Mouse (Mus musculus): ENCODE data around the gene Samd9l. TPM values are rescaled to one million over a fixed set of nuclear protein-coding genes. Genes with fewer than 3 reads are reported as not detected.
"Not testable (repeated sequence)": the region's sequence is repeated elsewhere in the genome, so short reads cannot be mapped to it uniquely, and the experiment has no call there.

Gene Samd9l
- total RNA-seq, 2 experiments from 2014 or later = 3.7 to 3.9 TPM

DNA sequence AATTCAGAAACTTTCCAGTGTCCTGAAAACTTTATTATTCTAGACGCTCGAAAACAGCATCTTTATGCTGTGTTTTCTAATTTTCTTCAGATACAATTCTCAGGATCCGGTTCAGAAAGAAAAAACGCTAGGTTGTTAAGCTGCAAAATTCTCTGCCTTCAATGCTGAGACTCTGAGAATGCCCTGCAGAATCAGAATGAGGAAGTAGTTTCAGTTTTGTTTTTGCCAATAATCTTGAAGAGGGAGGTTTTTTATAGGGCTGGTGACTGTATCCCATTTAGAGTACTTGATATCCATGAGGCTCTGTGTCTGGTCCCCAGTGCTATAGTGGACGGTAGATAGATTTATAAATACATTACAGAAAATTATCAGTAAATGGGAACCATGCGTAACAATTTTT, 12.8 kb downstream of the Samd9l start:
- H3K4me3 ChIP-seq = no peak overlapping the region
- no peak for TF ChIP-seq CTCF (IDR thresholded peaks at IDR 0.05)
- no peak for DNase-seq (ENCODE audit: extremely low spot score in 1 of 2, low spot score in 2 of 2)
- intact Hi-C loops (cut with DNase I) = no loop called here
- no peak overlapping the region for H3K27ac ChIP-seq

DNA sequence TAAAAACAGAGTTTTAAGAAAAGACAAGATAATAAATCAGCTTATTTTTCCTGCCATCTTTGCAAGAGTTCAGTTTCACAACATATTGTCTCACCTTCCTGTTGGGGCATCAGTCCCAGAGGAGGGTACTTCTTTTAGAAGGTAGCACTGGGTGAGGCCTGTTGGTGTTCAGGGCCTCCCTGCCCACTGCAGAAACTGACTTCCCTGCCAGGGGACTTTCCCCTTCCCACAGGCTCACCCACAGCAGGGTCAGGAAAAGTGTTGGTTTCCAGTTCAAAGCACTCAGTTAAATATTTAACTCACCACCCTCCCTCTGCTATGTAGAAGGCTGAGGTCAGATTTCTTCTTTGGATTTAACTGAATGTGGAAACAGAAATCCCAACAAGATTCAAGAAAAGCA, 14.6 kb downstream of the Samd9l start:
- DNase-seq (ENCODE audit: extremely low spot score in 1 of 2, low spot score in 2 of 2); H3K4me3 ChIP-seq; intact Hi-C loops (cut with DNase I); H3K27ac ChIP-seq: not testable (repeated sequence)

DNA sequence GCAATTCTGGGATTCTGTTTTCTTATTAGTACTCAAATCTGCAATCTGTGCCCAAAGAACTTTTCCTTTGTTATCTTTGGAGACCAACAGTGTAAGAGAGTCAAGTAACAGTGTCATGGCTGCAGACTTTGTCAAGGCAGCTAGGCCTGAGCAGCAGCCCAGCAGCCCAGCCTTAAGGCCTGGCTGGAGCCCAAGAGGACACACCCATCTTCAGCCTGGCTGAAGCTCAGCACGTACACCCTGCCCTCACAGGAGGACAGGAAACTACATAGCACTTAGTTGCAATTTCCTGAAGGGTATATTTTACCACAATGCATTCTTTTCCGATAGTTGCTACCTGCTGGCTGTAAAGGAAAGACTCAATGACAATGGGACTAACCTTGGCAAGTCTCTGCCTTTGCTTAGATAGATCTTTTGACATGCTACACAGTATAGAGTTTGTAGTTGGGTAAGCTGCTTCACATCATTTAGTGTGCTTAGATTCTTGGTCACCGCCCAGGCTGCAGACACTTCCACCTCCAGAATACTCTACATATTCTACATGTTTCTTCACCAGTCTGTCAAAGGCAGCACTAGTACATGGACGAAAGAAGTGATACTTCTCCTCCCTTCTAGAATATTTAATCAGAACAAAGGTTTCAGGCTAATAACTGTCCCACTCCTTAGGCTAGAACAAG, 15.1 kb downstream of the Samd9l start:
- H3K27ac ChIP-seq; intact Hi-C loops (cut with DNase I); DNase-seq (ENCODE audit: extremely low spot score in 1 of 2, low spot score in 2 of 2); H3K4me3 ChIP-seq: not testable (repeated sequence)

DNA sequence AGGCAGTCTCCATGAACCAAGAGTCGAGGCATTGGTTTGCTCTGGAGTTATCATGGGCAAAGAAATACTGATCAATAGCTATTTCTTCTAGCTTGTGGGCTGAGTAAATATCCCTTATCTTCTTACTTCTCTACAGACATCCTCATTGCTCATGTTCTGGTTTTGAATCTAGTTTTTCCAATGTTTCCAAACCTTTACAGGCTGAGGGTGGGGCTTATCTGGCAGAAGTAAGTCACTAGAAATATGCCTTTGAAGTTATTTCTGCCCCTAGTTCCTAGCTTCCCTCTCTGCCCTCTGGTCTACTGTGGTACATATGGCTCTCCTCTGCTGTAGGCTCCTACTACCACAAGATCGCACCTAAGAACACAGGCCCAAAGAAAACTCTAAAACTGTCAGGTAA, 20.2 kb downstream of the Samd9l start:
- Histone ChIP-seq H3K4me3 (no peak overlapping the region), H3K27ac (no peak overlapping the region)
- DNase-seq (ENCODE audit: extremely low spot score in 1 of 2, low spot score in 2 of 2) = no peak
- TF ChIP-seq CTCF (IDR thresholded peaks at IDR 0.05) = no peak
- intact Hi-C loops (cut with DNase I) = no loop called here

GRCm38 (mm10) chr6:3376687-3377086, 22.7 kb downstream of the Samd9l start:
- Histone ChIP-seq H3K4me3 (no peak overlapping the region), H3K27ac (no peak overlapping the region)
- no peak for DNase-seq (ENCODE audit: extremely low spot score in 1 of 2, low spot score in 2 of 2)
- intact Hi-C loops (cut with DNase I) = no loop called here
- no peak for TF ChIP-seq CTCF (IDR thresholded peaks at IDR 0.05)

DNA sequence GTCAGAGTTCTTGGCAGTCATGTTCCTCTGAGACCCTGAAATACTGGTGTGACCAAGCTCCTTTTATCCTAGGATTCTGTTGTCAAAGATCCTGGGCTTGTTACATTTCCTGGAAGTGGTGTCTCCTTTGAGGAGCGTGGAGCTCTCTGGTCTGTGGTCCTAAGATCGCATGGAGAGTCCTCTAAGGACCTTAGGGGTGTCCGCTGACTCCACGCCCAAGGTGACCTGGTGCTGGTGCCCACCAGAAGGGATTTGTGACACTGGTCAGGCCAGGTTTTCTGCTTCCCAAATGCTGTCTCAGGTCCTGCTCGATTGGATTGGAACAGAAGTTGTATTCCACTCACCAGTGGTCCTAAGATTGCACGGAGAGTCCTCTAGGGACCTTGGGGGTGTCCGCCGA, 29.8 kb downstream of the Samd9l start:
- TF ChIP-seq CTCF (IDR thresholded peaks at IDR 0.05) = no peak
- no peak for DNase-seq (ENCODE audit: extremely low spot score in 1 of 2, low spot score in 2 of 2)
- no peak overlapping the region for H3K4me3 ChIP-seq
- H3K27ac ChIP-seq = no peak overlapping the region
- intact Hi-C loops (cut with DNase I) = no loop called here

GRCm38 (mm10) chr6:3365609-3366008, 33.8 kb downstream of the Samd9l start:
- H3K27ac ChIP-seq; H3K4me3 ChIP-seq; intact Hi-C loops (cut with DNase I); DNase-seq (ENCODE audit: extremely low spot score in 1 of 2, low spot score in 2 of 2): not testable (repeated sequence)

DNA sequence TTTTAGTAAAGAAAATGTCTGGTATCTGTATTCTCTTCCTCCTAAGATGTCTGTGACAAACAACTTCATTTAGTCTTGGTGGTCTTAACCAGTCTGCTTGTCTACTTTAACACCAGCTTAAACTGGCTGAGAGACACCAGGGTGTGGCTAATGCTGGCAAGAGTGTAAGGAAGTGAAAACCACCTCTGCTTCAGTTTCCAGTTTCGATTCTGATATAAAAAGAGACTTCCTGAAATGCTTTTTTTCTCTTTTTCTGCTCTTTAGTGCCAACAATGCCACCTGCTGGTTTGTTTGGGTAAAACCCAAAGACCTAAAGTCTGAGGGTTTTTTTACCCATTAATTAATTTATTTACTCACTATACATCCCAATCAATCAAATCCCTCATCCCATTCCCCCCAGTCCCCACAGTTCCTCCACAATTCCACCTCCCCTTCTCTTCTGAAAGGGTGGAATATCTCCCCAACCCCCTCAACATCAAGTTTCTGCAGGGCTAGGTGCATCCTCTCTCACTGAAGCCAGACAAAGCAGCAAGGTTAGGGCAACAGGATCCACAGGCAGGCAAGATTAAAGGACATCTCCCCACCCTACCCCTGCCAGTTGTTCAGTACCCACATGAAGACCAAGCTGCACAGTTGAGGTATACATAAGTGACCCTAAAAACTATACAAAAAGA, 53.3 kb downstream of the Samd9l start:
- H3K27ac ChIP-seq; intact Hi-C loops (cut with DNase I): not testable (repeated sequence)
- TF ChIP-seq CTCF (IDR thresholded peaks at IDR 0.05) = peak; percentile 59
- 0 out of 2 replicates have a peak overlapping the region, but pooled peaks have one; percentile 19 for H3K4me3 ChIP-seq
- peak; percentile 13 for DNase-seq (ENCODE audit: extremely low spot score in 1 of 2, low spot score in 2 of 2)

- H3K27ac ChIP-seq; DNase-seq (ENCODE audit: extremely low spot score in 1 of 2, low spot score in 2 of 2); H3K4me3 ChIP-seq; intact Hi-C loops (cut with DNase I): not testable (repeated sequence)
These were observed 54.2 kb downstream of the Samd9l start for GRCm38 (mm10) chr6:3345043-3345639.

DNA sequence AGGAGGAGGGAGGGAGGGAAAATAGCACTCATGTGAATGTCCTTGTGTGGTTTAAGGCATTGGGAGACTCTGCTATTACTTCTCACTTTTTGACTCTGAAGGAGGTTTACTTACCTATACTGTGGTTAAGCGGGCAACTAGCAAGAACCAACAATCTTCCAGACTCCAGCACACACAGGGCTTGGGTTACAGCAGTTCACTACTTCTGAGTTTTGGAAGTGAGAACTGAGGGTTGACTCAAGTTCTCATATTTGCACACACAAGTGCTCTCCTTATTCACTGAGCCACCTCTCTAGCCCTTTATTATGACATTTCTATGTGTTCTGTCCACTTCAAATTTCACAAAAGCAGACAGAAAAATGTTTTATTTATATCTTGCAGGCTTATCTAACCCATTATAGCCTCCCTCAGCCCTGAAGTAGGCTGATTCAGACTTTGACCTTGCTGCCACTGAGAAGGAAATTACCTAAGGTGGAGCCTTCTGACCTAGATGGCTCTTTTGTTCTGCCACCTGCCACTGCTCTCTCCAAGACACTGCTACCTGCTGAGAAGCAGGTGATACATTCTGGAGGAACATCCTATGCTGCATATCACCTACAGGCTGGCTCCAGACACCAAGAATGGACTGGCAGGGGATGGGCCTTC, 55.6 kb downstream of the Samd9l start:
- intact Hi-C loops (cut with DNase I); DNase-seq (ENCODE audit: extremely low spot score in 1 of 2, low spot score in 2 of 2): not testable (repeated sequence)

GRCm38 (mm10) chr6:3341479-3341878, 57.9 kb downstream of the Samd9l start:
- H3K27ac ChIP-seq = no peak overlapping the region
- H3K4me3 ChIP-seq = no peak overlapping the region
- TF ChIP-seq CTCF (IDR thresholded peaks at IDR 0.05) = no peak
- DNase-seq (ENCODE audit: extremely low spot score in 1 of 2, low spot score in 2 of 2) = no peak
- intact Hi-C loops (cut with DNase I) = no loop called here

More for the DNA sequence above, 55.6 kb downstream of the Samd9l start:
- not testable (repeated sequence) for H3K4me3 ChIP-seq, H3K27ac ChIP-seq

DNA sequence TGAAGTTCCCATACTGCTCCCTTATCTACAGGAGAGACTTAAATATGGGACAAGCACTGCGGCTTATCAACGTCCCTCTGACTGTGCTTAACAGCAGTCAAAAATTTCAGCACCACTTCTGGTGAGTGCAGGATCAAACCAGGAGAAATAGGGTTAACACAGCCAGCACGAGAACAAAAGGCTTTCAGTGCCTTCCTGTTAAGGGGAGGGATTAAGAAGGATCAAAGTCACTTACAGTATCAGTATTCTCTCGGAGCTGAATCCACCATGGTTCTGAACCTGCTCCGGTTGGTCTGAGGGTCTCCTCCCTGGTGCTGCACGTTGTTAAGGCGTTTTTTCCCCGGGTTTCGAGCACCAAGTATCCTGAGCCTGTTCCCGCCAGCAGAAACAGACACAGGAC, 58.4 kb downstream of the Samd9l start:
- intact Hi-C loops (cut with DNase I); DNase-seq (ENCODE audit: extremely low spot score in 1 of 2, low spot score in 2 of 2); H3K27ac ChIP-seq: not testable (repeated sequence)
- H3K4me3 ChIP-seq = 0 out of 2 replicates have a peak overlapping the region, but pooled peaks have one; percentile 6

DNA sequence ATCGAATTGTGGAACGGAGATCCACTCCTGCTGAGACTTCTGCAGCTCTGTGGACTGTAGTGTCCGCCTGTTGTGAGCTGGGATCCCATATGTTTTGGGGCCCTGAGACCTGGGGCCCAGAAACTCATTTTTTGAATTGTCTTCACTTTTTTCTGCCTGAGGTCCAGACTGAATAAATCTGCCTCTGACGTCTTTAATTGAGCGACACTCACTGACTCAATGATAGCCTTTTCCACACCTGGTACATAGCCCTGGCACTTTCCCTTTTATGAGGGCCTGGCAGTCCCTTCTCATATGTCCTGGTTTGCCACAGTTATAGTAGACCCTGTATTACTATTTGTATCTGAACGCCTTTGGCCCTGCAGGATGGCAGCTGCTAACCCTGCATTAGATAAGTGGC, 60.2 kb downstream of the Samd9l start:
- DNase-seq (ENCODE audit: extremely low spot score in 1 of 2, low spot score in 2 of 2); H3K27ac ChIP-seq; intact Hi-C loops (cut with DNase I): not testable (repeated sequence)

More for the DNA sequence above, 60.2 kb downstream of the Samd9l start:
- H3K4me3 ChIP-seq = not testable (repeated sequence)
